ENCODE assay signal across 16 mouse cellular contexts in genomic region chr4:43981251-43981650, GRCm38 (mm10). TPM values are rescaled to one million over a fixed set of nuclear protein-coding genes. Genes with fewer than 3 reads are reported as not detected.
"Had no signal": no experiment of that assay in that cellular context is flagged by ENCODE, and none has a peak within 500 bp of the region (broad histone marks: within the 10 kb centered on the region; RNA-seq: fewer than 3 reads in every experiment).

No protein-coding gene starts in this region.

- H3K9ac ChIP-seq: limb, embryonic 12.5 days; midbrain, embryonic 15.5 days had no signal

- DNase-seq: kidney, adult 8-10 months; thymus, postnatal 4 days had no signal

- ATAC-seq: intestine, postnatal 0 days had no signal

- H3K9me3 ChIP-seq: limb, embryonic 12.5 days; midbrain, embryonic 15.5 days; neural tube, embryonic 12.5 days had no signal

- H3K27me3 ChIP-seq: limb, embryonic 12.5 days; neural tube, embryonic 12.5 days had no signal

- H3K36me3 ChIP-seq: limb, embryonic 12.5 days; midbrain, embryonic 15.5 days had no signal

- H3K27ac ChIP-seq: midbrain, embryonic 15.5 days; neural tube, embryonic 12.5 days had no signal

RNA-seq across cellular contexts. Expression of gene Ccin, which starts 2.0 kb away (rescaled TPM):
- total RNA-seq: layer of hippocampus, postnatal 25 days; left cerebral cortex, adult 8-10 months; left cerebral cortex, postnatal 25 days; liver, adult 2 months; megakaryocyte progenitor cell, adult 5-6 weeks; monocyte, adult 5-6 weeks had no signal
- polyA plus RNA-seq: intestine, postnatal 0 days; kidney, embryonic 16.5 days; limb, embryonic 12.5 days; liver, adult 2 months; liver, embryonic 16.5 days; lung, embryonic 16.5 days; midbrain, embryonic 15.5 days; neural tube, embryonic 12.5 days; stomach, embryonic 14.5 days had no signal
